Mouse (Mus musculus) regulatory T cell (primary cell): ENCODE measurements around the gene Lsm6.

ENCODE experiments used
- in situ Hi-C: fragments of 300-600 bp; cut with MboI, MseI; formaldehyde crosslinking; loops from one replicate; pipeline ENCODE4 v1.15.1; 2025; ENCODE audit warnings: high pct_unique_total_duplicates

Gene Lsm6

DNA sequence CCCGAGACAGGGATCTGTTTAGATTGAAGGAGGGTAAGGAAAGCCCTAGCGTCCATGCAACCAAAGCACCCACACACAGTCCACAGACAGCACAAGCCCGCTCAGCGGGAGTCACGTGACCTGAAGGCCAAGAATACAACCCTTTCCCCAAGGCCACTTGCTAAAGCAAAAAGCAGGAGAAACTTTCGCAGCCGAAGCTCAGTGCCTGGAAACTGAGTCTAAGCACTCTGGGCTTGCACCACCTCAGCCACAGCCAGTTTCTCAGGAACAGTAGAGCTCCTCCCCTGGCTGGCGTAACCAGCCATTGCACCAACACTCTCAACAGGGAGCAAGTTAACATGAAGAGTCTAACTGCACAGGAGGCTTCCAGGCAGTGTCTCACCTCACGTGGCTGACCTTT lies 13.7 kb downstream of the Lsm6 start:
- in situ Hi-C loops: no loop called here

DNA sequence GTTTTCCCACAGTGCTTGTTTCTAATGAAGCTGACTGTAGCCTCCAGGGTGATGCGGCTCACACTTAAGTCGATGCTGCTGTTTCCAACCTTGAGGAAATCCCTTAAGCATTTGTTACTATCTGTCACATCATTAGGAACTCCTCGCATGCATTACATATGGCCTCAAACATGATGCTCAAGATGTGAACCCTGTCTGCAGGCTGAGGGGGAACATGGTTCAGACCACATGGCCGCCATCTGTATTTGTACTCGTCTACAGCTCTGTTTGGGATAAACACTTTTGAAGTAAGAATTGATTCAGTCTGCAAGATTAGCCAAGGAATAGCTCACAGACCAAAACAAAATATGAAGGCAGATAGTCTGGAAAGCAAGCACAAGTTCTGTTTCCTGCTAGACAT lies 14.9 kb downstream of the Lsm6 start:
- in situ Hi-C loops: no loop called here

DNA sequence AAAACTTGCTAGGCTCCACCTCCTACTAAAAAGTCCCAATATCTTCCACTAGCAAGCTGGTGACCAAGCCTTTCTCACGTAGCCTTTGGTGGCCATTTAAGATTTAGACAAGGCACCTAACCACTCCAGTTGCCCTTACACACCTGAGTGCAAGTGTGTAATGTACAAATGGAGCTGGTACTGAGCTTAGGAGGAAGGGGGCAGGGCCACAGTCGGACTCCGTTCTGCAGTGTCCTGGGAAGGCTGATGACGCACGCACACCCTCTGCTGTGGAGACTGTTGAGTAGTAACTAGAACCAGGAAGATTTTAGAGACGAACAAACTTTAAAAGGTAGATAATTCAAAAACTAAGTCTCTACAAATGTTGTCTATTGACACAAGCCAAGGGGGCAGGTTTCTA lies 19.7 kb downstream of the Lsm6 start:
- in situ Hi-C loops: no loop called here

DNA sequence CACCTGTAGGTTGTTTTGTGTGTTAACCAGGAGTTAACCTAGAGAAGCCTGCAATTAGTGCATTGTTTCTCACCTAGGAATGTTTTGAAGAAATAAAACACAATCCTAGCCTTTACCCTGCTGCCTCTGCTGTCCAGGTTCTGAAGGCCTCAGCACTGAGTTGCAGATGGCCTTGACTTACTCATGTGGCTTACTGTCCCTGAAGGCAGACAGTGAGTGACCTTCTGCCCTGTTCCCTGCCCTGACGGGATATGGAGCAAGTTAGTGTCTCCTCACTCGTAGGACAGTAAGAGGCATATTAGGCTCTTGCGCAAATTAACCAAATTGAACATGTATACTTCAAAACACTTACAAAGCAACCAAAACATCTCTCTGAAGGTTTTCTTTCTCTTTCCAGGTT lies 22.3 kb downstream of the Lsm6 start:
- in situ Hi-C loops: no loop called here

DNA sequence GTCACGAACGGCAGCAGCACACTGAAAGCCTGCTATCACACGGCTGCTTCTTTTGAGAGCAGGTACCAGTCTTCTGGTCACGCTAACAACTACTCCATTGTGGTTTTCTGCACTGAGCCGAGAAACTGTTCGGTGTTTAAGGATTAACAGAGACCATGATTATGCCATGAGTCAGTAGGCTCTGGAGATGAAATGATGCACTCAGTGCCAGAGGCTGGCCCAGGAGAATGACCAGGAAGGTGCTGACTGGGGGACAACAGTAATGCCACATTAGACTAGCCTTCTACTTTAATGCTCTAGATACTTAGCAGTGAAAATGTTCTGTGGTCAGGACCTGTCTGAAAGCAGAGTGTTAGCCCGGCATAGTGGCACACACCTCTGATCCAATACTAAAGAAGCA lies 23.0 kb downstream of the Lsm6 start:
- in situ Hi-C loops: no loop called here

DNA sequence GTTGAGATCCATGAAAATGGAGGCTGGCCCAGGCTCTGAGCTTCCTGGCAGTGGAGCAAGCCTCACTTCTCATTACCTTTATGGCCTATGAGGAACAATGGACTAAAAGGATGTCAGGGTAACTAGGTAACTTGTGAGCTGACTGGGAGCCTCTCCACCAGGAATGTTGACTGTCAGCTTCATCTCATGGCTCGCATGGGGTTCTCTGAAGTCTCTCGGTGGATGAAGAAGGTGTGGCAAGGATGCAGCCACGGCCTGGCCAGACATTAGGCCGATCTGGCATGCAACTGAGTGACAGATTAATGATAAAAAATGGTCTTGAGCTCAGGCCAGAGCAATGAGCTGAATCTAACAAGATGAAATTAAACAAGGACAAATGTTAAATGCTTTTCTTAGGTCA lies 27.7 kb downstream of the Lsm6 start:
- in situ Hi-C loops: no loop called here

DNA sequence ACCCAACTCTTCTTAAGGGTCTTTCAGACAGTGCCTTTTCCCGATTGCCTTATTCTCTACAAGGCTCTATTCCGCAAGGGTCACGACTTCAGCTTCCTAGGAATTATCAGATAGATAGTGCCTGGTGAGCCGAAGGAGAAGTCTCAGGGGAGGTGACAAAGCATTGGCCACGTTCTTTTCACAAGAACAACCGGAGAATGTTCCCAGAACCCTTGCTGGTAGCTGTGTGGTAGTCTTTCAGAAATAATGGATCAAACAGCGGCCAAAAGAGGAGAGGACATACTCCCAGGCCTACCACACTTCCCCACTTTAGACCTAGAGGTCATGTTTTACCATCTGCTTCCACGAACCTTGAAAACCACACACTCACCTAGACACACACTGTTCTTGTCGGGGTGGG lies 44.1 kb downstream of the Lsm6 start:
- in situ Hi-C loops: no loop called here

DNA sequence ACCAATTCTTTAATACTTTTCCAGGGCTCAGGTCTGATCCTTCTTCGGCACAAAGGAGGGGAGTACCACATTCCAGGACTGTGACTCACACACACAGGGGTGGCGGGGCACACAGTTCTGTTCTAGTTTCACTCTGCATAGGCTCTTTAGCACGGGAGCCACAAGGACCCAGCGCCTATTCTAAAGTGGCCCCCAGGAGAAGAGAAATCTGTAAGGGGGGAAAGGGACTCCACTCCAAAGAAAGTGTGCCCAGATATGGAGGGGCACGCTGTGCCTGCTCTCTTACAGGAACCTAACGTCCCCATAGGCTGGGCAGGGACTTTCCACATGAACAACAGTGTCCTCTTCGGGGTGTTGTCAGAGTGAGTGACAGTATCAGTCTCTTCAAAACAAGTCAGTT lies 49.7 kb downstream of the Lsm6 start:
- in situ Hi-C loops: no loop called here

DNA sequence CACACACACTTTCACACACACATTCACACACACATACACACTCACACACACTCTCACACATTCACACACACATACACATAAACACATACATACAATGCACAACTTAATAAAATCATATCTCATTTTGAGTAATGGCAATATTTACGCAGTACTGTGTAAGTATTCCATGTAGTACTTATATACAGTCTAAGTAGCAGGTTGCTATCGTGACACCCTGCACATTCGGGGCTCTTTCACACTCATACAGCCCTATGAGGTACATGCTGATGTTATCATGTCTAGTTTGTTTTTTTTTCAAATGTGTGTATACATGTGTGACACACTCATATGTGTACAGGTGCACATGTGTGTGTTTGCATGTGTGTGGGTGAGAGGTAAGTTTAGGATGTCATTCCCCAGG lies 50.4 kb downstream of the Lsm6 start:
- in situ Hi-C loops: no loop called here

DNA sequence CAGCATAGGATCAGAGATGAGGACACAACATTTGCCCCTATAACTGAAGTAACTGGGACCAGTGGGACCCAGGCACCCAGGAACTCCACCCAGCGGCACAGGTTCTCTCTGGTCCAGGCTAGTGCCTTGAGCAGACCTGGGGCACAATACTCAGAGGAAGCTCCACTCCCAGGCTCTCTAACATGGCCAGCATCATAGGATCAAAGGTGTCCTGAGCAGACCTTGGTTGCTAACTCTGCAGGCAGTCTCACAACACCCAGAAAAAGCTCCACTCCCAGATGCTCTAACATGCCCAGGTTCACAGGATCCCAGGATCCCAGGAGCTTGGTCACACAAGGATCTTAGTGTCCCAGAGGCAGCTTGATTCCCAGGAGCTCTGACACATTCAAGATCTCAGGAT lies 55.4 kb downstream of the Lsm6 start:
- in situ Hi-C loops: no loop called here

DNA sequence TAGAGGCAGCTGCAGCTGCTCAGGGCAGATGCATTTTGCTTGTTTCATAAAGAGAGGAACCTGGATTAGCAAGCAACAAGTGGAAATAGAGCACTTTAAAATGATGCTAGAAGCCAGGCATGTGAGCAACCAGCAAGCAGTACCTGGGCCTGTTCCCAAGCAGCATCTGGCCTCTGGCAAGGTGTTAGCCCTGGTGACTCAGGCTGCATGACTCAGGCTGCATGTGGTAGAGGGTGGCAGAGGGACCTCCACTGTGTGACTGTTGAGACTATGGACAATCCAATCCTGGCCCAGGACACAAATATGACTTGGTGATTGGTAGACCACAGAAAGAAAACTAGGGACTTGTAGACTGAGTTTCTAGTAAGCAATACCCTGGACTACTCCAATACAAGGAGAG lies 56.0 kb downstream of the Lsm6 start:
- in situ Hi-C loops: no loop called here

DNA sequence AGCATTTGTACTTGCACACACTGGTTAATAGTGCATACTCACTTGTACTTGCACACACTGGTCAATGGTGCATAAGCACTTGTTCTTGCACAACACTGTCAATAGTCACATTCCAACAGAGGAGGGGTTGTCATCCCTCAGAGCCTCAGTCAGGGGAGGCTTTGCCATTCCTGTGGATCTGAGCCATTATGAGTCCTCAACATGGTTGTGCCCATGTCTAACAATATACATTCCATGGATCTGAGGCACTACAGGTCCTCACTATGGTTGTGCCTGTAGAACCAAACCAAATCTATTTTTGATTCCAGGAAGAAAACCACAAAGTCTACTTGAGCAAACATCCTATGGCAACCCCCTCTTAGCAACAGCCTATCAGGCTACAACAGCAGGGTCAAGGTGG lies 61.8 kb downstream of the Lsm6 start:
- in situ Hi-C loops: no loop called here

DNA sequence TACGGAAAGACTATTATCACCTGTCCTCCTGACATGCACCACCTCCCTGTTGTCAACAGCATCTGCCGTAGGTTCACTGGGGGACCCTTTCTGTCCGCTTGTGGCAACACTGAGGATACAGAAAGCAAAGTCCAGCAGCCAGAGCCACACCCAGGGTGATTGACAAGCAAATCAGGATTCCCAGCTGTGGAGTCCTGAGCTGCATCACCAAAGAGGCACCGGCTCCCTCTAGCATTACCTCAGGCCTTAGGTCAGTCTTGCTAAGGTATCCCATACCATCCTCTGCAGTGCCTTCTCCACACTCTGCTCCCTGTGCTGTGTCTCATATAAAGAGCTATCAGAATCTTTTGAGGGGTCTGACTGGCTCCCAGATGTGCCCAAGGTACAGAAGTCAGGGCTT lies 66.0 kb downstream of the Lsm6 start:
- in situ Hi-C loops: no loop called here
